Comparison of ENCODE assay signal across 8 mouse cellular contexts in the genomic region with DNA sequence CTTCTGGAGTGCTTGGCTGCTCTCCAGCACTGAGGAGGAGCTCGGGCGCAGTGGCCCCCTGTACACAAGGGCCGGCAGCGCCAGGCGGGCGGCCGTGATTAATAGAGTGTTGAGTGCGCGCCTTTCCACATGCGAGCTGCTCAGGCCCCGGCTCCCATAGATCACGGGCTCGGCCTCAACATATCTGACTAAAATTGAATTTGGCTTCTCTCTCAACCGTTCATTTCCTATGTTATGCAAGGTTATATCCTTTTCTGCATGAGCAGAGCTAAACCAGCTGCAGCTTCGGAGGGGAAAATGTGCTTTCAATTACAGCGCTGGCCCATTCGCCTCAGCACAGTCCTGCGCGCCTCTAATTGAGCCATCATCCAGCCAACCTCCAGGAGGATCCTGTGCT.
DNase-seq lines count a peak whose midpoint lies in the region; ATAC-seq and TF ChIP-seq lines count a peak whose summit lies in the region.

No protein-coding gene starts in this region.

- peak overlapping the region; percentile 46 for H3K4me2 ChIP-seq in hindbrain, embryonic 15.5 days
- no peak overlapping the region for H3K4me2 ChIP-seq in liver, embryonic 11.5 days

- H3K4me1 ChIP-seq in hindbrain, embryonic 15.5 days (replicated peaks), result peaks cover 18% of the 10 kb centered on the region
- 0 out of 2 replicates have a peak, but pooled peaks cover 4% of the 10 kb centered on the region for H3K4me1 ChIP-seq in liver, embryonic 11.5 days (replicated peaks; ENCODE audit: control insufficient read depth, insufficient read depth, low read length)

- peak; percentile 82; the same call in 1 of the 2 replicates for ATAC-seq in hindbrain, embryonic 15.5 days (ENCODE audit: low FRiP score, low read depth)
- ATAC-seq in liver, embryonic 11.5 days (replicated peaks; ENCODE audit: low FRiP score), result 0 out of 2 replicates have a peak, but pooled peaks have one; percentile 56
- no peak for ATAC-seq in erythroid progenitor cell, adult 5-6 weeks (replicated peaks; ENCODE audit: low FRiP score, poor library complexity, severe bottlenecking)

- peak in 1 of 2 experiments; percentile 26 for DNase-seq in left cerebral cortex, adult 2 months (ENCODE audit: extremely low spot score in 1 of 2, low spot score in 2 of 2)
- DNase-seq in left cerebral cortex, postnatal 36 days (ENCODE audit: low spot score in 2 of 2), result no peak
- peak; percentile 36 to 56 for DNase-seq in cerebellum, postnatal 25 days
- peak; percentile 51 for DNase-seq in gastrocnemius, postnatal 25 days
- DNase-seq in liver, embryonic 11.5 days (ENCODE audit: low spot score), result peak; percentile 46
- peak; percentile 18 for DNase-seq in ovary, adult 18-20 months (ENCODE audit: low spot score)

- H3K9me3 ChIP-seq in hindbrain, embryonic 15.5 days, result no peaks in the 10 kb centered on the region
- peaks cover 4% of the 10 kb centered on the region; the same call in 1 of the 2 replicates for H3K9me3 ChIP-seq in liver, embryonic 11.5 days (ENCODE audit: control insufficient read depth, low read length)

- intact Hi-C loops in left cerebral cortex, adult 2 months (cut with DNase I), result no loop called here
- intact Hi-C loops in left cerebral cortex, postnatal 36 days (cut with DNase I), result no loop called here

- WGBS in hindbrain, embryonic 15.5 days, result 24% methylated on average over 19 of the region's 19 CpGs
- WGBS in liver, embryonic 11.5 days, result 74% methylated on average over 19 of the region's 19 CpGs

- no peak overlapping the region for H3K9ac ChIP-seq in hindbrain, embryonic 15.5 days
- H3K9ac ChIP-seq in liver, embryonic 11.5 days (ENCODE audit: low read depth, low read length), result no peak overlapping the region

- H3K36me3 ChIP-seq in hindbrain, embryonic 15.5 days, result peaks cover 5% of the 10 kb centered on the region; the same call in 1 of the 2 replicates
- peaks cover 9% of the 10 kb centered on the region for H3K36me3 ChIP-seq in liver, embryonic 11.5 days (ENCODE audit: control insufficient read depth, insufficient read depth, low read length)

- H3K4me3 ChIP-seq in left cerebral cortex, adult 2 months, result peak overlapping the region; percentile 7; the same call in 1 of the 2 replicates
- 0 out of 2 replicates have a peak overlapping the region, but pooled peaks have one; percentile 7 for H3K4me3 ChIP-seq in hindbrain, embryonic 15.5 days
- H3K4me3 ChIP-seq in liver, embryonic 11.5 days (ENCODE audit: low read depth, low read length), result no peak overlapping the region

- H3K27me3 ChIP-seq in hindbrain, embryonic 15.5 days, result no peaks in the 10 kb centered on the region
- H3K27me3 ChIP-seq in liver, embryonic 11.5 days (replicated peaks; ENCODE audit: control insufficient read depth, insufficient read depth, low read length), result no peaks in the 10 kb centered on the region

- H3K27ac ChIP-seq in left cerebral cortex, adult 2 months, result 0 out of 2 replicates have a peak overlapping the region, but pooled peaks have one; percentile 5
- peak overlapping the region; percentile 57 for H3K27ac ChIP-seq in hindbrain, embryonic 15.5 days (replicated peaks)
- peak overlapping the region; percentile 39; the same call in 1 of the 2 replicates for H3K27ac ChIP-seq in liver, embryonic 11.5 days (ENCODE audit: low read depth, low read length)

- no peak for TF ChIP-seq CTCF in left cerebral cortex, adult 2 months (IDR thresholded peaks at IDR 0.05)

Comparison
In these comparisons a context has a peak if more than half of its experiments do, and no peak if none do; other contexts are left out.
1. DNase-seq: peak in cerebellum, postnatal 25 days (2 of 2), gastrocnemius, postnatal 25 days (single experiment), liver, embryonic 11.5 days (single experiment) and ovary, adult 18-20 months (single experiment); none in left cerebral cortex, postnatal 36 days (0 of 2).
2. H3K27ac ChIP-seq: peak in every context shown above with its lines; median percentile 57 in hindbrain, embryonic 15.5 days; 39 in liver, embryonic 11.5 days; 5 in left cerebral cortex, adult 2 months.